In genomic region chr13:17993515-17993847, GRCm38 (mm10) we compare ENCODE assay signal across 8 mouse cellular contexts. TPM values are rescaled to one million over a fixed set of nuclear protein-coding genes. Genes with fewer than 3 reads are reported as not detected.
DNase-seq lines count a peak whose midpoint lies in the region; ATAC-seq and TF ChIP-seq lines count a peak whose summit lies in the region.

No protein-coding gene starts in this region.

- TF ChIP-seq CTCF in layer of hippocampus, adult 2 months (conservative IDR thresholded peaks at IDR 0.05) = no peak

- peak overlapping the region; percentile 74; the same call in 1 of the 2 replicates for H3K9ac ChIP-seq in embryonic facial prominence, embryonic 12.5 days
- peak overlapping the region; percentile 89; the same call in 1 of the 2 replicates for H3K9ac ChIP-seq in intestine, embryonic 14.5 days (ENCODE audit: low read length)
- H3K9ac ChIP-seq in neural tube, embryonic 12.5 days = no peak overlapping the region

- H3K27ac ChIP-seq in layer of hippocampus, adult 2 months = peak overlapping the region; percentile 87; the same call in 1 of the 2 replicates
- H3K27ac ChIP-seq in embryonic facial prominence, embryonic 12.5 days = peak overlapping the region; percentile 85; the same call in 1 of the 2 replicates
- peak overlapping the region; percentile 84; the same call in 1 of the 2 replicates for H3K27ac ChIP-seq in intestine, embryonic 14.5 days (ENCODE audit: low read depth)
- no peak overlapping the region for H3K27ac ChIP-seq in neural tube, embryonic 12.5 days

- no peak for ATAC-seq in embryonic facial prominence, embryonic 12.5 days (ENCODE audit: insufficient number of reproducible peaks, insufficient read depth, low FRiP score, low TSS enrichment)
- peak; percentile 33 for ATAC-seq in intestine, embryonic 14.5 days (replicated peaks; ENCODE audit: low FRiP score, low TSS enrichment, low read depth)
- no peak; the same call in 1 of the 2 replicates for ATAC-seq in neural tube, embryonic 12.5 days (ENCODE audit: low FRiP score, low read depth)

- peak overlapping the region; percentile 82 for H3K4me2 ChIP-seq in embryonic facial prominence, embryonic 12.5 days (replicated peaks)
- peak overlapping the region; percentile 88 for H3K4me2 ChIP-seq in intestine, embryonic 14.5 days (ENCODE audit: low read length)
- peak overlapping the region; percentile 78 for H3K4me2 ChIP-seq in neural tube, embryonic 12.5 days (replicated peaks)

- no peak for DNase-seq in layer of hippocampus, adult 2 months (ENCODE audit: low spot score in 2 of 2)
- no peak for DNase-seq in layer of hippocampus, postnatal 36 days
- no peak for DNase-seq in intestine, embryonic 14.5 days (ENCODE audit: low spot score)
- DNase-seq in left cerebral cortex, adult 9 months (ENCODE audit: low spot score in 2 of 2) = no peak
- no peak for DNase-seq in urinary bladder, adult 18-20 months (ENCODE audit: low spot score in 2 of 2)
- no peak for DNase-seq in cerebellum, adult 11 months

- H3K36me3 ChIP-seq in embryonic facial prominence, embryonic 12.5 days = no peaks in the 10 kb centered on the region
- peaks cover 5% of the 10 kb centered on the region; the same call in 1 of the 2 replicates for H3K36me3 ChIP-seq in intestine, embryonic 14.5 days (ENCODE audit: control insufficient read depth, insufficient read depth, low read length)
- H3K36me3 ChIP-seq in neural tube, embryonic 12.5 days = peaks cover 3% of the 10 kb centered on the region; the same call in 1 of the 2 replicates

- H3K9me3 ChIP-seq in embryonic facial prominence, embryonic 12.5 days = no peaks in the 10 kb centered on the region
- no peaks in the 10 kb centered on the region for H3K9me3 ChIP-seq in intestine, embryonic 14.5 days (ENCODE audit: control insufficient read depth, low read length)
- no peaks in the 10 kb centered on the region for H3K9me3 ChIP-seq in neural tube, embryonic 12.5 days

- WGBS in embryonic facial prominence, embryonic 12.5 days = 36% methylated on average over 7 of the region's 7 CpGs
- 37% methylated on average over 7 of the region's 7 CpGs for WGBS in intestine, embryonic 14.5 days
- 44% methylated on average over 7 of the region's 7 CpGs for WGBS in neural tube, embryonic 12.5 days

- H3K27me3 ChIP-seq in embryonic facial prominence, embryonic 12.5 days = no peaks in the 10 kb centered on the region
- no peaks in the 10 kb centered on the region for H3K27me3 ChIP-seq in intestine, embryonic 14.5 days (replicated peaks; ENCODE audit: control insufficient read depth, insufficient read depth, low read length)
- H3K27me3 ChIP-seq in neural tube, embryonic 12.5 days (replicated peaks) = no peaks in the 10 kb centered on the region

- H3K4me1 ChIP-seq in embryonic facial prominence, embryonic 12.5 days = 0 out of 2 replicates have a peak, but pooled peaks cover 7% of the 10 kb centered on the region
- H3K4me1 ChIP-seq in intestine, embryonic 14.5 days (replicated peaks; ENCODE audit: control insufficient read depth, insufficient read depth, low read length) = 0 out of 2 replicates have a peak, but pooled peaks cover 3% of the 10 kb centered on the region
- 0 out of 2 replicates have a peak, but pooled peaks cover 4% of the 10 kb centered on the region for H3K4me1 ChIP-seq in neural tube, embryonic 12.5 days

- H3K4me3 ChIP-seq in layer of hippocampus, adult 2 months = peak overlapping the region; percentile 93
- H3K4me3 ChIP-seq in embryonic facial prominence, embryonic 12.5 days = peak overlapping the region; percentile 79
- peak overlapping the region; percentile 87 for H3K4me3 ChIP-seq in intestine, embryonic 14.5 days (ENCODE audit: low read depth, low read length)
- peak overlapping the region; percentile 68 for H3K4me3 ChIP-seq in neural tube, embryonic 12.5 days

RNA-seq across cellular contexts. Expression of gene Yae1d1, which starts 0.3 kb away (rescaled TPM):
- total RNA-seq in layer of hippocampus, adult 2 months (2021) = 10 to 100 TPM; 21.6 to 23.2 TPM
- total RNA-seq in layer of hippocampus, postnatal 36 days (2021) = 10 to 100 TPM; 23.2 to 24.0 TPM
- 82.4 and 83.4 TPM in 2 replicates for polyA plus RNA-seq in embryonic facial prominence, embryonic 12.5 days (2016; fragmentation: Nextera tagmentation; extraction: Ambion mirVana)
- polyA plus RNA-seq in intestine, embryonic 14.5 days (2014; fragmentation: Nextera tagmentation; extraction: Ambion mirVana) = 65.6 and 72.8 TPM in 2 replicates
- 88.2 and 91.5 TPM in 2 replicates for polyA plus RNA-seq in neural tube, embryonic 12.5 days (2016; fragmentation: Nextera tagmentation; extraction: Ambion mirVana)

RNA-seq across cellular contexts. Expression of gene Rala, which starts 49.4 kb away (rescaled TPM):
- total RNA-seq in layer of hippocampus, adult 2 months (2021) = 10 to 100 TPM; 58.7 to 59.4 TPM
- 10 to 100 TPM; 63.4 to 64.5 TPM for total RNA-seq in layer of hippocampus, postnatal 36 days (2021)
- 114 and 123 TPM in 2 replicates for polyA plus RNA-seq in embryonic facial prominence, embryonic 12.5 days (2016; fragmentation: Nextera tagmentation; extraction: Ambion mirVana)
- 83.7 and 95.5 TPM in 2 replicates for polyA plus RNA-seq in intestine, embryonic 14.5 days (2014; fragmentation: Nextera tagmentation; extraction: Ambion mirVana)
- polyA plus RNA-seq in neural tube, embryonic 12.5 days (2016; fragmentation: Nextera tagmentation; extraction: Ambion mirVana) = 152 and 156 TPM in 2 replicates
